Mouse (Mus musculus) midbrain, embryonic 11.5 days (tissue): ENCODE measurements at regions not wholly inside any gene's neighbourhood (a gene's known extent, or its start where the extent isn't known, plus 50 kb on each side); places are given as distances from the start of the nearest gene placed in this dataset.

ENCODE experiments used
- ATAC-seq: fragments of 200-750 bp; cut with Nextera tagmentation; 2 replicates; pipeline ENCODE4 v1.8.0; 2017; ENCODE audit warnings: moderate TSS enrichment, moderate library complexity; ENCODE audit not compliant: low FRiP score
- DNase-seq: peaks from one replicate; pipeline ENCODE4 v3.0.0; 2015; ENCODE audit warnings: low spot score; ENCODE audit errors: missing footprints
- H3K27ac ChIP-seq: fragments of 300-500 bp; sonication (generic); 2 replicates; pipeline ENCODE4 v1.5.1; 2014; ENCODE audit warnings: low read depth, low read length
- H3K27me3 ChIP-seq: fragments of 300-500 bp; sonication (generic); 2 replicates; pipeline ENCODE4 v1.6.1; 2014; ENCODE audit warnings: mild to moderate bottlenecking, low read length, moderate library complexity, mixed read lengths; ENCODE audit not compliant: control insufficient read depth, insufficient read depth
- H3K36me3 ChIP-seq: fragments of 300-500 bp; sonication (generic); 2 replicates; pipeline ENCODE4 v1.6.1; 2014; ENCODE audit warnings: mild to moderate bottlenecking, low read length, moderate library complexity, mixed read lengths; ENCODE audit not compliant: control insufficient read depth, insufficient read depth
- H3K4me1 ChIP-seq: fragments of 300-500 bp; sonication (generic); 2 replicates; pipeline ENCODE4 v1.6.1; 2014; ENCODE audit warnings: low read length; ENCODE audit not compliant: control insufficient read depth, insufficient read depth
- H3K4me2 ChIP-seq: fragments of 300-500 bp; sonication (generic); 2 replicates; pipeline ENCODE4 v1.6.1; 2014; ENCODE audit warnings: mild to moderate bottlenecking, moderate library complexity
- H3K4me3 ChIP-seq: fragments of 300-500 bp; sonication (generic); 2 replicates; pipeline ENCODE4 v1.5.1; 2014; ENCODE audit warnings: low read depth, low read length
- H3K9ac ChIP-seq: fragments of 300-500 bp; sonication (generic); 2 replicates; pipeline ENCODE4 v1.6.1; 2014; ENCODE audit warnings: low read length
- H3K9me3 ChIP-seq: fragments of 300-500 bp; sonication (generic); 2 replicates; pipeline ENCODE4 v1.6.1; 2016; ENCODE audit warnings: low read length; ENCODE audit not compliant: control insufficient read depth
- WGBS: fragments of 180-500 bp; shearing (Covaris S2); extraction: QIAGEN DNeasy Blood & Tissue Kit; methylation state at CpG from one replicate; pipeline ENCODE4 v1.1.7; 2014; 5-methylcytosine and 5-hydroxymethylcytosine counted together

DNA sequence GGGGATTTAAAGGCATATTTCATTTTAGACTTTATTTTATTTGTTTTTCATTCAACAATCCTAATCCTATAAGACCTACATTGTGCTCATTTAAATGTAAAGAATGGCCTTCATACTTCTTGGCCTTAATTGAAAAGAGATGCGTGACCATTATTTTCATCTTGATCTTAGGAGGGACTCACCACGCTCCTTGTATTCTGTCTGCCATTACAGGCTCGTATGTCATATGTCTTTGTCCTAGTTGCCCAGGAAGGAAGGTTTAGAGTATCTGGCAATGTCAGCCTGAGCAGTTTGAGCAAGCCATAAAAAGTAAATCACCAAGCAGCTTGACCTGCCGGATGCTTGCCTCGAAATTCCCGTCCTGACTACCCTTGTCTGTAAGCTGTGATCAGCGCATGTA lies 177.1 kb upstream of the Pcdh17 start:
- WGBS, result 78% methylated on average over 7 of the region's 7 CpGs
- DNase-seq (no peak), ATAC-seq (peak; percentile 72)
- Histone ChIP-seq H3K36me3 (no peaks in the 10 kb centered on the region), H3K9ac (no peak overlapping the region), H3K9me3 (no peaks in the 10 kb centered on the region), H3K4me1 (no peaks in the 10 kb centered on the region), H3K27me3 (no peaks in the 10 kb centered on the region), H3K4me2 (no peak overlapping the region), H3K27ac (no peak overlapping the region), H3K4me3 (no peak overlapping the region)

DNA sequence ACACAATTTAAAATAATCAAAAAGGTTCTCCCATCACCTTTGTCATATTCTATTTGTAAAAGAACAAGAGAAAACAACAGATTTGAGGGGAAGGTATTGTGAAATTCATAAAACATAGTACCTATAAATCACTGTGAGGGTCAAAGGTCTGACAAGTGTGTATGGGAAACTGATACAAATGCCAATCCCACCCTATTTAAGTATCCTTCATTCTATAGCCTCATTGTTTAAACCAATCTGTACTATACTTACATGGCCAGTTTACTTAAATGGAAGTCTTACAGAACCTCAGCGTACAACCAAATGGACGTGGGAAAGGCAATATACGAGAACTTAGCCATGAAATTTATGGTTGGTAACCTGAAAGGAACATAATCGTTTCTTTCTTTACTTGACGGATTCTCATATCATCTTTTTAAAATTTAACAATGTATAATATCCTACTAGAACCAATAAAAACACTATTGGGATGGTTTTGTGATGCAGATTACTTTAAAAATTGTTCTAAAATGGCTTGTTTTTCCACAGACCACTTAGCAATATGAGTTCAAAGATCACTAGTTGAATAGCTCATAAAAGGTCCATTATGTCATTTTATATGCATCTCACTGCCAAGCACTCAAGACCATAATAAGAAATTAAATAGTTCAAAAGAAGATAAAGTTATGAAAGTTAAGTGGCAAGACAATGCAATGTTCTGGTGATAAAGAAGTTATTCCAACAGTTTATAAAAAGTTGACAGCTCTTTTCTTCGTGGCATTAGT lies 159.7 kb upstream of the Pcdh17 start:
- Histone ChIP-seq H3K27ac (no peak overlapping the region), H3K9ac (no peak overlapping the region), H3K4me3 (no peak overlapping the region), H3K4me1 (no peaks in the 10 kb centered on the region), H3K27me3 (no peaks in the 10 kb centered on the region), H3K36me3 (no peaks in the 10 kb centered on the region), H3K9me3 (no peaks in the 10 kb centered on the region), H3K4me2 (no peak overlapping the region)
- no peak for DNase-seq
- no peak for ATAC-seq
- WGBS, result 83% methylated on average over 6 of the region's 6 CpGs

GRCm38 (mm10) chr14:84320738-84321137 lies 122.6 kb upstream of the Pcdh17 start:
- Histone ChIP-seq H3K9ac (no peak overlapping the region), H3K27me3 (no peaks in the 10 kb centered on the region), H3K27ac (no peak overlapping the region), H3K4me1 (no peaks in the 10 kb centered on the region), H3K9me3 (no peaks in the 10 kb centered on the region), H3K4me3 (no peak overlapping the region), H3K4me2 (no peak overlapping the region), H3K36me3 (no peaks in the 10 kb centered on the region)
- WGBS, result 52% methylated on average over 1 of the region's 1 CpGs
- no peak for DNase-seq
- ATAC-seq, result no peak

DNA sequence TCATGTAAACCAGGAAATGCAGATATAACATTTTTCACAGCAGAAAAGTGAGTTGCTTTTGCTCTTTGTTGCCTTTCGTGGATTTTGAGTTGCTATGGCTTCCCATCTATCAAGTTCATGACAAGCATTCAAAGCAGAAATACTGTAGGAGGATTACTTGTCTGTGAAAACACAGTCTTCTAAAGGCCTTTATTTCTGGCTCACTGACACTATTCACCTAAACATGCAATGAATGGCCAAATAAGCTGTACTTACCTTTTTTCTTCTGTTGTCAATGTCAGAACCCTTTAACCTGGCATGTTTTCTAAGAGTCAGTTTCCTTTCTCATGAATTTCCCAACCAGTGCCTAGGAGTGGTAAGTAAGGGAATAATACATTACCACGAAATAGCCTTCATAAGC lies 103.8 kb upstream of the Pcdh17 start:
- 57% methylated on average over 2 of the region's 2 CpGs for WGBS
- Histone ChIP-seq H3K9ac (no peak overlapping the region), H3K9me3 (no peaks in the 10 kb centered on the region), H3K36me3 (no peaks in the 10 kb centered on the region), H3K4me1 (no peaks in the 10 kb centered on the region), H3K27ac (no peak overlapping the region), H3K27me3 (no peaks in the 10 kb centered on the region), H3K4me2 (no peak overlapping the region), H3K4me3 (no peak overlapping the region)
- no peak for ATAC-seq
- no peak for DNase-seq
